Mouse (Mus musculus): ENCODE data around the gene Gdpd4. TPM values are rescaled to one million over a fixed set of nuclear protein-coding genes. Genes with fewer than 3 reads are reported as not detected.

Gene Gdpd4
- not detected in 2 replicates for polyA plus RNA-seq (2012)

DNA sequence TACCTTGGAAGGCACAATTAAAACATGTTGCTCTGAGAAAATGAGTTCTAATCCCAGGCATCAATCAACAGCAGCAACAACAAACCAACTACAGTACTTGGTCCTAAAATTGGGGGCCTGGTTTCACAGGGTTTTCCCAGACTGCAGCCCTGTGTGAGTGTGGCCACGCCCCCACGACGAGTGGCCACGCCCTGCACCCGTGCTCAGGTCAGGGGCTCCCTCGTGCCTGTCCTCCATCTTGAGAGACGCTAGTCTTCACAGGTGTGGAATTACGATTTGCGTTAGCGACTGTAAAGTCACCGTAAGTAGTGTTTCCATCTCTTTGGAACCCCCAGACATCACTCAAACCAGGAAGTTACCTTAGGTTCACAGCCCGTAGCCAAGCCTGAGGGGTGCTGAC is at the start of gene Gdpd4:
Gdpd4 (plus strand) TSS at position 214 of the 400 bp plus-strand sequence.
- no peak for TF ChIP-seq GATA1 (IDR thresholded peaks at IDR 0.05; ENCODE audit: low read length)

DNA sequence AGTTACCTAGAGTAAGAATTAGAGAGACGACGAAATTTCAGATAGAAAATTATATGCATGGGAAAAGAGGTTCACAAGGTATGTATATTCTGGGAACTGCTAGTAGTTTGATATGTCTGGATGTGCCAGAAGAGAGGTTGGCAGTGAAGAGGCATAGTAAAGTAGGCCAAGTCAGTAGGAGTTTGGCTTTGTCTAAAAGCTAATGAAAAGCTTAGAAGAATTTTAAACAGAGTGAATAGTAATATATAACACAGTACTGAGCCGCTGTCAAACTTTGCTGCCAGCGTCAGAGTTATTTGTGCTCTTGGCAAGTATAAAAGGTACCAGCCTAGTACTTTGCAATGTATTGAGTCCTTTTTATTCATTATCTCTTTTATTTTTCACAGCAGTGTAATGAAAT is 47.4 kb upstream of the Gdpd4 start:
- TF ChIP-seq GATA1 (IDR thresholded peaks at IDR 0.05; ENCODE audit: low read length) = no peak

DNA sequence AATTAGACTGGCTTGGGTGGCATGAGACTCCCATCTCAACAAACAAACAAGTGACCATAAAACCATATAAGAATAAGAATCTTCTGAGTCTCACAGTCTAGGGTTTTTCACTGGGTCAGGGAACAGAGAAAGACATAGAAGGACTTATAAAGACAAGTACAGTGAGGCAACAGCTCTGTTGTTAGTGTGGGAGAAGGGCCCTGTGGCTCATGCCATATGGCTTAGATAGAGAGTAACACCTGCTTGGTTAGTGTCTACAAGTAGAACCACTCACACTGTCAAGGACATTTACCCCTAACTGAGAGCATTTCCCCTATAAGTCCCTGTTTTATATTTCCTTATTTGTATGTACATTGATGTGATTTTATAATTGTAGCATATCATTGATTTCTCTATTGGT is 46.4 kb upstream of the Gdpd4 start:
- no peak for TF ChIP-seq GATA1 (IDR thresholded peaks at IDR 0.05; ENCODE audit: low read length)

DNA sequence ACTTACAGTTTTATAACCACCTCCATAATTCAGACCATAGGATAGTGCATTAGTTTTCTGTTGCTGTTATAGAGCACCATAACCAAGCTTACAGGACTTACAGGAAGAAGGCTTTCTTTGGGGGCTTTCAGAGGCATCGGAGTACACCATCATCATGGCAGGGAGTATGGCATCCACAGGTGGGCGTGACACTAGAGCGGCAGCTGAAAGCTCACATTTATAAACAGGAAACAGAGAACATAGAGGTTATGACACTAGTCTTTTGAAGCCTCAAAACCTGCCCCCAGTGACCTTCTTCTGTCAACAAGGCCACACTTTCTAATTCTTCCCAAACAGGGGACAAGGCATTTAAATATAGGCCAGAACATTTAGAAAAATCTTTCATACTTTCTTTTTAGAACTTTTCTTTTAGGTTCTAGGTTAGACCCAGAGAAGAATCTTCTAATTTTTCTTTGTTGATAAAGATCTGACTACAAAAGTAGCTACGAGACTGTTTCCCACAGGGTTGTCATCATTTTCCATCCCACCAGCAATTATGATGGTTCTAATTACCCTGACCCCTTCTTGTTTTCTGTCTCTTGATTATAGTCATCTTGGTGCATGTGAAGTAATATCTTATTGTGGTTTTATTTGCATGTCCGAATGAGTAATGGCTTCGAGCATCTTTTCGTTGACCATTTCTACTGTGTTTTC is 41.8 kb upstream of the Gdpd4 start:
- no peak for TF ChIP-seq GATA1 (IDR thresholded peaks at IDR 0.05; ENCODE audit: low read length)

DNA sequence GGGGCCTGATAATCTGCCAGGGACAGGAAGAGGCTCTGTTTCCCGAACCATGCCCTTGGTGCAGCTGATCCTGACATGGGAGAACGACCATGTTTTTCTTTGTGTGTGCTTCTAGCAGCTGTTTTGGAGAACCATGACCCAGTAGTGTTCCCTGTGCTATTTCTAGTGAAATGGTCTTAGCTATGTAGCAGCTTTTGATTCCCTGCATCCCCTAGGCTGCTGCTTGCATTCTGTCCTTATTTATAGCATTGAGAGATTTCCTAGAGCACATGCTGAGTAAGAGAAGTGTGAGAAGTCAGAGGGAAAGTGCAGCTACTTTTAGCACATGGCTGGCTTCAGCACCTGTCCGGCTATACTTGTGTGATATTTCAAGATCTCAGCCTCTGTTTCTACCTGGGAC is 8.1 kb upstream of the Gdpd4 start:
- no peak for TF ChIP-seq GATA1 (IDR thresholded peaks at IDR 0.05; ENCODE audit: low read length)

DNA sequence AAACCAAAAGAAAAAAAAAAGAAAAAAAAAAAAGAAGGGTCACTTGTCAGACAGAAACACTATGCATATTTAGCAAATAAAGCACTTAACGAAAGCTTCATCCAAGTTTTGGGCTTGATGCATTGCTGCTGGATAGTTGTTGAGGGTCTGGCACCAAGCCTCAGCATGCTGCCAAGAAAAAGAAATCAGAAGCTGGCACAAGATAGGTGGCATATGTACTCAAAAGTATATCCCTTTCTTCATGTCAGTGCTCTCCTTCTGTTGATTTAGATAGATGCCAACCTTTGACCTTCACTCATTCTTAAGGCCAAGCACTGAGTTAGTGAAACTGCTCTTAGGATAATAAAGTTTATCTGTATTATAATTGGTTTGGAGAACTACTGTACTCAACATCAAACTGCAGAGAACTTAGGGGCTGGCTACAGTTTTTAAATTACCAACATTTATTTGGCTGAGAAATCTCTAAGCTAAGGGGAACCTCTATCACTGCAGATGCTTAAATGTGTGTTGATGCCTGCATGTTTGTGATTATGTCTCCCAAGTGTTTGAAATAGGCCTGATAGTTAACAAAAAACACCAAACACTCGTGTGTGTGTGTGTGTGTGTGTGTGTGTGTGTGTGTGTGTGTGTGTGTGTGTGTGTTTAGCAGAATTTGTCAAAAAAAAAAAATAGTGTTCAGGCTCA is 4.8 kb upstream of the Gdpd4 start:
- TF ChIP-seq GATA1 (IDR thresholded peaks at IDR 0.05; ENCODE audit: low read length) = no peak

DNA sequence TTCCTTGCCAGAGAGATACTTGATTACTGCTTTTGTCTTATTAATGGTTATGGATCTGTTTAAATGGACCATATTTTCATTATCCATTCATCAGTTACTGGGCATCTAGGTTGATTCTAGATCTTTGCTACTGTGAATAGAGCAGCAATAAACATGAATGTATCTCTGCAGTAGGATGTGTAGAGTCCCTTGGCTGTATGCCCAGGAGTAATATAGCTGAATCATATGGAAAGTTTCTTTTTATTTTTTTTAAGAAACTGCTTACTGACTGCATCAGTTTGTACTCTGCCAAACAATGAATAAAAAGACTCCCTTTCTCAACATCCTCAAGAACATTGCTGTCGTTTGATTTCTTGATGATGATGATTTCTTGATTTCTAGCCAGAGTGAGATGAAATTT is 6.1 kb downstream of the Gdpd4 start:
- TF ChIP-seq GATA1 (IDR thresholded peaks at IDR 0.05; ENCODE audit: low read length) = no peak

DNA sequence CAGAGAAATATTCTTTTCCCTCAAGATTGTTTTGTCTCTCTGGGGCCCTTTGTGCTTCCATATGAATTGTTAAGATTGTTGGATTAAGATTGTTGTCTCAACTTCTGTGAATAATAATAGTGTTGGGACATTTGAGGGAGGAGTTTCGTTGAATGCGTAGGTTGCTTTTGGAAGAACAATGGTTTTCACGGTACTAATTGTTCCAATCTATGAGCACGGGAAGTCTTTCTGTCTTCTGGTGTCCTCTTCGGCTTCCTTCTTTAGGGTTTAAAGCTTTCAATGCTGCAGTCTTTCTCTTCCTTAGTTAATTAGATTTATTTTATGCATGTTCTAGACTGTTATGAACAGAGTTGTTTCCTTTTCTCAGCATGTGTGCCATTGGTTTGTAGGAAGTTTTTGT is 7.2 kb downstream of the Gdpd4 start:
- no peak for TF ChIP-seq GATA1 (IDR thresholded peaks at IDR 0.05; ENCODE audit: low read length)

DNA sequence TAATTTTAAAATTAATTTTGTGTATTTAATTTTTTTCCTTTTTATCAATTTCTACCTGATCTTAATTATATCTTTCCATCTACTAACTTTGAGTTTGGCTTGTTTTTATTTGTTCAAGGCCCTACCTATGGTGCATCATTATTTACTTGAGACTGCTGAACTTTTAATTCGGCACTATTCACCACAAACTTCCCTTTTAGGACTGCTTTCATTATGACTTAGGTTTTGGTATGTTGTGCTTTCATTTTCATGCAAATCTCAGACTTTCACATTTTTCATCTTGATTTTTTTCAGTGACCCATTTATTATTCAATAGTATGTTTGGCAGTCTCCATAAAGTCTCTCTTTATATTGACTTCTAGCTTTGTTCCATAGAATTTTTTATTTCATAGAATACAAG is 24.7 kb downstream of the Gdpd4 start:
- no peak for TF ChIP-seq GATA1 (IDR thresholded peaks at IDR 0.05; ENCODE audit: low read length)

DNA sequence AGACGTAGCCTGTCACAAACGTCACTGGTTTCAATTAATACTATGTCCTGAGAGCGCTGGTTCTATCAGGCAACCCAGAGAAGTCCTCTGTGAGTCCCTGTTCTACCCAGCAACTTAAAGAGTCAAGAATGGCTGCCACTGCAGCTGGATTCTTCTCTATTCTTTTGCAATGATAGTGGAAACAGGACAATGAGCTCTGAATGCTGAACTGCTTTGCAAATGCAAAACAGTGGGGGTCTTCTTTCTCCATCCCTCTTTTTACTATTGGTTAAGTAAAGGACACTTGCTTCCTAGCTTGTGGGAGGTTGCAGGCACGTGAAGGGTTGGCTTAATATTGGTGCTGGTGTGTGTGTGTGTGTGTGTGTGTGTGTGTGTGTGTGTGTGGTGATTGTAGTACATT is 52.7 kb downstream of the Gdpd4 start:
- TF ChIP-seq GATA1 (IDR thresholded peaks at IDR 0.05; ENCODE audit: low read length) = no peak

DNA sequence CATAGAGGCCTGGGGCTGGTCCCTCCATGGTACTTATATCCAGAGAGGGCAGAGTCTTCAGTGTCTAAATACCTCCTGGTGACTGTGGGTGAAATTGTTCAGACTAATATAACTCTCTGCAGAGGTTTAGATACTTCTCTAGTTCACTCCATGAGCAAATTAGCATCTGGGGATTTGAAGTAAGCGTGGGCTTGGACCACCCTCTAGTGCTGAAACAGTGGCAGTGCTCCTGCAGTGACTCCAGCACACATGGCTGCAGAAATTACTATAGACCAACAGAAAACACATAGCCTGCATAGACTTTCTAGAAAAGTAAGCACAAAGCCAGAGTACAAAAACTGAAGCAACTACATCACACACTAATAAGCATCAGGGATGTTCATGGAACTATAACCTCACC is 57.7 kb downstream of the Gdpd4 start:
- no peak for TF ChIP-seq GATA1 (IDR thresholded peaks at IDR 0.05; ENCODE audit: low read length)

DNA sequence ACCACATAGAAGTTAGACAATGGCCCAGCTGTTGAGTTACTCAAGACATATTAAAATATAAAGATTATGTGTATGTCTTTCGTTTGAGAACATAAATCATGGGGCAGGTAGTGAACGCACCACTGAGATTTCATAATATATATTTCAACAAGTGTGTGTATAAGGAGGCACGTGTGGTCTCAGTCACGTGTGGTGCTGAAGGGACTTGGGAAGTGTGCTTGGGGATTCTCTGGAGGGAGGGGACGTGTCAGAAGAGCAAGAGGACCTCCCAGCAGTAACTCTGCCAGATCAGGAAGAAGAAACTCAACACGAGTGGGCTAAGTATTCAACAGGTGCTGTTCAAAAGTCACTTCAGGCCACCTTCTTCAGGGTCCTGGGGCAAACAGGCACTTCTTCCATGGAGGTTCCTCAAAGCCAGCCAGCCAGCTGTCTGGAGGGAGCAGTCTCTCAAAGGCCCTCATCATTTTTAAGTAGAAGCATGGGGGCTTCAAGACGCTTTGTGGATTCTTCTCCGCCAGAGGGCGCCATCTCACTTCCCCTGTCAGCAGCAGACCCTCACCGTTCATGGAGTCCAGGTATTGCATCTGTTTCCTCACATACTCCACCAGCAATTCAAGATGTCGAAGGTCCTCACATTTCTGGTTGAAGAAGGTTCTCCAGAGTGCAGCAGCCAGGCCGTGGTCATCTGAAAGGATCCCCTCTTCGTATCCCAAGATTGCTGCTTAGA is 64.5 kb downstream of the Gdpd4 start:
- no peak for TF ChIP-seq GATA1 (IDR thresholded peaks at IDR 0.05; ENCODE audit: low read length)

DNA sequence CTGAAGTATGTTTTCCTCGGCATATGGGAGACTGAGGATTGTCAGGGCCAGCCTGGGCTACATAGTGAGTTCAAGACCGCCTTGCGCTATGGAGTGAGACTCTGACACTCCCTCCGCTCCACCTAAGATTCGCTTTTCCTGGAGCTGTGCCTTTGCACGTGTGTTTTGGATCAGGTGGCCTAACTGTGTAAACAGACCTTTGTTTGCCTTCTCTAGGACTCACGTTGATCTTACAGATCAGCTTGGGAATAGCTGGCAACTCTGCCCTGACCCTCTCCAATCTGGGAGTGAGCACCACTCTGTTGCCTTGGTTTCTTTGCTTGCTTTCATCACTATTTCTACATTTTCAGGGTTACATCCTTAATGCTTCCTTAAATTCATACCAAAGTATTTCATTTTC is 82.9 kb downstream of the Gdpd4 start:
- TF ChIP-seq GATA1 (IDR thresholded peaks at IDR 0.05; ENCODE audit: low read length) = no peak

DNA sequence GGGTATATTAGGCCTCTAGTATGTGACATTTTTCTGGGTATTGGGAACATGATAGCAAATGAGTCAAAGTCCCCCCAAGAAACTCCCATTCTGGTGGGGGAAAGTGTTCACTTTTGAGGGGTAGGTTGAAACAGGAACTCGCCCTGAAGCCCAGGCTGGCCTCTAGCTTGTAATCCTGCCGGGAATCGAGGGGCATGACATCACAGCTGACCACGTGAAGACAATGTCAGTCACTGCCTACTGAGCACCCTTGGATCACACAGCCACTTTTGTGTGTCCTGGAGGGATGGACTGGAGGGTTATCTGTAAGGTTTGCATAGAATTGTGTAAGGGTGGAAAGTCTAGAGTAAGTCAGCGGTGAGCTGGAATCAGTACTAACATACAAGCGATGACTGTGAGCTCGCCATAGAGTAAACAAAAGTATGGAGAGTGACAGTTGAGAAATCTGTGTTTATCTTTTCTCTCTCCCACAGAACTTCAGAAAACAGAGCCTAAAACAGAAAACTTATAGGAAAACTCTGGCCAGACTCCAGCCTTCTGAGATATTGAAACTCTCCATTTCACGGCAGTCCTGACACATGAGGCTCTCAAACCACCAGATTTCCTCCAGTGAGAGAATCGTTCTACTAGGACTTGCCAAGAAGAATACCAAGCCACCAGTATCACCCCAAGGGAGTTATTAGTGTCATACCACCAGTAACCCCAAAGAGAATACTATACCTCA is 128.5 kb downstream of the Gdpd4 start:
- TF ChIP-seq GATA1 (IDR thresholded peaks at IDR 0.05; ENCODE audit: low read length) = no peak

DNA sequence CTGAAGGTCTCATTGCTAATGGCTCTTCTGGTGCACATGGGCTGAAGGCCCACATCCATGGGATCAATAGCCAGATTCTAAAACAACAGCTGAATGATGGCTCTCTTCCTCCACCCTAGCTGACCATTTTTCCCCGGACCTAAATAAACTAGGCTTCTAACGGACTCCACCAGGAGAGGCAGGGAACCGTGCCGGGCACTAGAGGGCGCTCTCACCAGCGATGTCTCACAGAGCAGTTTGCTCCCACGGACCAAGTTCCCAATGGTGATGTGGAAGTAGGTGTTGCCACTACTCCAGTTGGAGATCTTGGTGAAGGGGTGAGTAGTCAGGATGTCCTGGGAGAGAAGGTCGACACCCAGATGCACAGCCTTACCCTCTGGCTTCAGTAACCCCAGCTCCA is 132.2 kb downstream of the Gdpd4 start:
- no peak for TF ChIP-seq GATA1 (IDR thresholded peaks at IDR 0.05; ENCODE audit: low read length)

DNA sequence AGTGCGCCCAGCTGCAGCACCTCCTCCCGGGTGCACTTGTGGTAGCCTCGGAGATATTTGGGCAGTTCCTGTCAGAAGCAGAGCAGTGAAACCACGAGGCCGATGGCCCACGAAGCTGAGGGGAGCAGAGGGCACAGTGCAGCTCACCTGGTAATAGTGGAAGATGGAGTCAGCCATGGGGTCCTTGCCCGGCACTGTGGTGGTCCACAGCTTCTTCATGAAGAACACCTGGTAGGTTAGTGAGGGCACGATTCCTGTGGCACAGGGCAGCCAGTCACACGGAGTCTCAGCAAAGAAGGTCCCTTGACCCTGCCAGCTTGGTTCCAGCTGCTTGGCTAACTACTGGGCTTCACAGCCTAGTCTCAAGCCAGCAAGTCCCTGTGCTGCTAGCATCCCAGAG is 134.7 kb downstream of the Gdpd4 start:
- no peak for TF ChIP-seq GATA1 (IDR thresholded peaks at IDR 0.05; ENCODE audit: low read length)
